Mouse (Mus musculus): ENCODE measurements around the gene Sp2. TPM values are rescaled to one million over a fixed set of nuclear protein-coding genes. Genes with fewer than 3 reads are reported as not detected.

Gene Sp2
- polyA plus RNA-seq, 1 experiment from 2014 or later, result 18.0 TPM

GRCm38 (mm10) chr11:96946498-96946897, 36.3 kb downstream of the Sp2 start:
- 38% methylated on average over 9 of the region's 9 CpGs for WGBS
- H3K4me1 ChIP-seq, result peaks cover 31% of the 10 kb centered on the region
- ATAC-seq (ENCODE audit: insufficient number of reproducible peaks, insufficient read depth, low FRiP score, low TSS enrichment, low read depth), result no peak
- peak overlapping the region; percentile 26 for H3K4me2 ChIP-seq
- peak overlapping the region; percentile 86 for H3K27ac ChIP-seq
- peaks cover 22% of the 10 kb centered on the region for H3K36me3 ChIP-seq
- H3K9me3 ChIP-seq, result no peaks in the 10 kb centered on the region; the same call in 1 of the 2 replicates
- H3K9ac ChIP-seq, result peak overlapping the region; percentile 22; the same call in 1 of the 2 replicates
- H3K27me3 ChIP-seq, result no peaks in the 10 kb centered on the region
- no peak overlapping the region for H3K4me3 ChIP-seq

DNA sequence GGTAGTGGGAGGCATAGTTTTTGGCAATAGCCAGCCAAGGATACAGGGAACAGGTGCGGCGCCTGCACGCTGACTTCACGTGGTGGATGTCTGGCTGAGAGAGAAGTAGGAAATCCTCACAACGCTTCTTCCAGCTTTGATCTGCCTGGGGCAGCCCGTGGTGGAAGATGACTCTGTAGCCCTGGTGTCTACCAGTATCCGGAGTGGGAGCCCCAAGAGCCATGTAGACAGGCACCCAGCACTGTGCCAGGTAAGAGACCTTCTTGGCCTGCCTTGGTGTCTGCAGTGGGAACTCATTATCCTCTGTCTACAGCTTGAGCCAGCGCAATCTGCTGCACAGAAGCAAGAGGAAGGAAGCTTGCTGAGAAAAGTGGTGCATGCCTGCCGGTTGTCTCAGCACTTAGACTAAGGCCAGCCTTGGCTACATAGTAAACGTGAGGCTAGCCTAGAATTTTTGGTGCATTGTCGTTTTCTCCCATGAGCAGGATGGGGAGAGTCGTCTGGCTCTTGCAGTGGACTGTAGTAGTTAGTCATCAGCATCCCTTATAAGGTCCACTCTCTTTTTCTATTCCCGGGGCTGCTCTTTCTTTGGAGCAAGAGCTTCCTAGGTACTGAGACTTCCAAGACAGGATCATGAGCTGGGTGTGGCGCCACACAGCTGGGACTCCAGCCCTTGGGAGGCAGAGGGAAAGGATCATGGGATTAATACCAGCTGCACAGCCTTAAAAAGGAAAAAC, 37.7 kb downstream of the Sp2 start:
- no peak for ATAC-seq (ENCODE audit: insufficient number of reproducible peaks, insufficient read depth, low FRiP score, low TSS enrichment, low read depth)
- peak overlapping the region; percentile 70; the same call in 1 of the 2 replicates for H3K9ac ChIP-seq
- peak overlapping the region; percentile 60; the same call in 1 of the 2 replicates for H3K4me3 ChIP-seq
- H3K9me3 ChIP-seq, result no peaks in the 10 kb centered on the region
- H3K4me2 ChIP-seq, result peak overlapping the region; percentile 95
- 79% methylated on average over 14 of the region's 14 CpGs for WGBS
- no peak overlapping the region for H3K27ac ChIP-seq
- peaks cover 7% of the 10 kb centered on the region for H3K36me3 ChIP-seq
- peaks cover 31% of the 10 kb centered on the region for H3K4me1 ChIP-seq
- H3K27me3 ChIP-seq, result no peaks in the 10 kb centered on the region

DNA sequence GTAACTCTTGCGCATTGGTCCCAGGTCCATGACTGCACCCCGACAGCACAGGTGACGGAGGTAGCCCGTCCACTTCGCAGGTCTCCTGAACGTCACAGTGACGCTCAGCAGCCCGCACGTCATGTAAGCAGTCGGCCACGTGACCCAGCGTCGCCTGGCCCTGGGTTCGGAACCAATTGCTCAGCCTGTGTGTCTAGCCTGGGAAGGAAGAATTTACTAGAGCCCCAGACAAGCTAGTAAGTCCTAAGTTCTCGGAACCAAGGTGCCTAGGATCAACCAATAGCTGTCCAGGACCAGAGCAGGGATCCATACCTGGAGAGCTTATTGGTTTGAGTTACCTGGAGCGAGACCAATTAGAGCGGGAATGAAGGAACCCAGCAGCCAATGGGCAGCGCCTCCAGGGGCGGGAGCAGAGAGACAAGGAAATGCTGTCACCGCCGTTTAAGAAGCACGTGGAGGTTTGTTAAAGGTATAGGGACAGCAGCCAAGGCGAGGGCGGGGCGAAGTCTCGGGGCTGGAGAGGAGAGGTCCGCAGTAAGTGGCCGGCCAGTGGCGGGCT, 38.9 kb downstream of the Sp2 start, which contains the start of gene Pnpo:
Gene Pnpo (minus strand): TSS at position 241 of the 559 bp plus-strand sequence.
- H3K4me2 ChIP-seq, result peak within 1 kb of the TSS; percentile 95
- H3K9me3 ChIP-seq, result no peaks in the 10 kb centered on the region
- no peaks in the 10 kb centered on the region for H3K36me3 ChIP-seq
- no peaks in the 10 kb centered on the region for H3K27me3 ChIP-seq
- peaks cover 31% of the 10 kb centered on the region for H3K4me1 ChIP-seq
- H3K4me3 ChIP-seq, result peak within 1 kb of the TSS; percentile 60
- H3K27ac ChIP-seq, result no peak within 1 kb of the TSS
- peak; percentile 95 for ATAC-seq (ENCODE audit: insufficient number of reproducible peaks, insufficient read depth, low FRiP score, low TSS enrichment, low read depth)
- peak within 1 kb of the TSS; percentile 73 for H3K9ac ChIP-seq
- WGBS, result under 1% methylated on average over 29 of the region's 29 CpGs

GRCm38 (mm10) chr11:96941989-96942590, 40.7 kb downstream of the Sp2 start:
- WGBS, result 73% methylated on average over 6 of the region's 6 CpGs
- Histone ChIP-seq H3K4me2 (no peak overlapping the region), H3K27ac (no peak overlapping the region), H3K27me3 (no peaks in the 10 kb centered on the region), H3K36me3 (no peaks in the 10 kb centered on the region), H3K4me1 (peaks cover 31% of the 10 kb centered on the region), H3K9ac (no peak overlapping the region), H3K4me3 (no peak overlapping the region), H3K9me3 (no peaks in the 10 kb centered on the region)
- ATAC-seq (ENCODE audit: insufficient number of reproducible peaks, insufficient read depth, low FRiP score, low TSS enrichment, low read depth), result no peak

- H3K27ac ChIP-seq, result no peak overlapping the region
- H3K9me3 ChIP-seq, result no peaks in the 10 kb centered on the region
- H3K4me3 ChIP-seq, result no peak overlapping the region
- no peak overlapping the region for H3K4me2 ChIP-seq
- no peak for ATAC-seq (ENCODE audit: insufficient number of reproducible peaks, insufficient read depth, low FRiP score, low TSS enrichment, low read depth)
- H3K36me3 ChIP-seq, result no peaks in the 10 kb centered on the region
- no peak overlapping the region for H3K9ac ChIP-seq
- H3K27me3 ChIP-seq, result no peaks in the 10 kb centered on the region
- peaks cover 25% of the 10 kb centered on the region for H3K4me1 ChIP-seq
- 76% methylated on average over 16 of the region's 16 CpGs for WGBS
Measured at GRCm38 (mm10) chr11:96940578-96941465, 41.9 kb downstream of the Sp2 start.

GRCm38 (mm10) chr11:96938426-96938800, 44.3 kb downstream of the Sp2 start:
- Histone ChIP-seq H3K4me1 (peaks cover 13% of the 10 kb centered on the region; the same call in 1 of the 2 replicates), H3K9me3 (no peaks in the 10 kb centered on the region), H3K4me2 (no peak overlapping the region), H3K9ac (no peak overlapping the region), H3K27ac (no peak overlapping the region), H3K4me3 (no peak overlapping the region), H3K27me3 (no peaks in the 10 kb centered on the region), H3K36me3 (no peaks in the 10 kb centered on the region)
- 85% methylated on average over 6 of the region's 6 CpGs for WGBS
- no peak for ATAC-seq (ENCODE audit: insufficient number of reproducible peaks, insufficient read depth, low FRiP score, low TSS enrichment, low read depth)

- ATAC-seq (ENCODE audit: insufficient number of reproducible peaks, insufficient read depth, low FRiP score, low TSS enrichment, low read depth), result no peak
Measured at GRCm38 (mm10) chr11:96937549-96938425, 45.0 kb downstream of the Sp2 start.

DNA sequence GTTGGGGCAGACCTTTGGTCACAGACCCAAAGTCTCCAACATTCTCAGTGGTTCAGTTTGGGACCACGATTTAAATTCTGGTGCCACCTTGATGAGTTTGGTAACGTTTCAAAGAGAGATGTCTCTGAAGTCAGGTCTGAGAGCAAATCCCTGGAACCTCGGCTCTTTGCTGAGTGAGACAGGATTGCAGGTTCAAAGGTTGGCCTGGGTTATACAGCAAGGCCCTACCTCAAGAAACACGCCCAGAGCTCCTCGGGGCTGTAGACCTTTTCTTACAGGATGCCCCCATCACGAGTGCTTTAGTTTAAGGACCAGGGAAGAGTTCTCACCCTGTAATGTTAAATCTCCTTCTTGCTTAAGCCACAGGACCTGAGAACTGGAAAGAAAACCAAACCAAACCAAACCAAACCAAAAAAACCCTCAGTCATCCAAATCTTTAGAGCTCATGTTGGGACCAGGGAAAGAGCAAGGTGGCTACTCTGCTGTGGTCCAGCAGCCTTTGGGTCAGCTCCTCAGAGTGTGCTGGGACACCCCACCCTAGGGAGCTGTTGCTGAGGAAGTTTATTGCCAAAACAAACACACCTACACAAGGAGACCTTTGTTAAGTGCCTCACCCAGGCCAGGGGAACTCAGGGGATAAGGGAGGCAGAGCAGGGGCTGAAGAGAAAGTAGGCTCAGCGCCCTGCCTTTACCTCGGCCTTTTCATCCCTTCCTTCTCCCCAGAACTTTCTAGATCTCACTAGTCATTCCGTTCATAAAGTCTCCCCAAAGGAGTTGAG, 46.7 kb downstream of the Sp2 start:
- no peak overlapping the region for H3K9ac ChIP-seq
- 85% methylated on average over 9 of the region's 9 CpGs for WGBS
- ATAC-seq (ENCODE audit: insufficient number of reproducible peaks, insufficient read depth, low FRiP score, low TSS enrichment, low read depth), result no peak
- no peaks in the 10 kb centered on the region for H3K36me3 ChIP-seq
- H3K27ac ChIP-seq, result no peak overlapping the region
- no peaks in the 10 kb centered on the region; the same call in 1 of the 2 replicates for H3K27me3 ChIP-seq
- no peak overlapping the region for H3K4me3 ChIP-seq
- H3K9me3 ChIP-seq, result no peaks in the 10 kb centered on the region
- H3K4me2 ChIP-seq, result no peak overlapping the region
- peaks cover 11% of the 10 kb centered on the region for H3K4me1 ChIP-seq

More at GRCm38 (mm10) chr11:96937549-96938425, 45.0 kb downstream of the Sp2 start:
- H3K36me3 ChIP-seq, result no peaks in the 10 kb centered on the region
- WGBS, result 58% methylated on average over 10 of the region's 10 CpGs
- H3K27me3 ChIP-seq, result no peaks in the 10 kb centered on the region
- no peak overlapping the region for H3K27ac ChIP-seq
- no peak overlapping the region for H3K4me2 ChIP-seq
- H3K9ac ChIP-seq, result no peak overlapping the region
- no peak overlapping the region for H3K4me3 ChIP-seq
- H3K4me1 ChIP-seq, result peaks cover 6% of the 10 kb centered on the region; the same call in 1 of the 2 replicates
- no peaks in the 10 kb centered on the region for H3K9me3 ChIP-seq

DNA sequence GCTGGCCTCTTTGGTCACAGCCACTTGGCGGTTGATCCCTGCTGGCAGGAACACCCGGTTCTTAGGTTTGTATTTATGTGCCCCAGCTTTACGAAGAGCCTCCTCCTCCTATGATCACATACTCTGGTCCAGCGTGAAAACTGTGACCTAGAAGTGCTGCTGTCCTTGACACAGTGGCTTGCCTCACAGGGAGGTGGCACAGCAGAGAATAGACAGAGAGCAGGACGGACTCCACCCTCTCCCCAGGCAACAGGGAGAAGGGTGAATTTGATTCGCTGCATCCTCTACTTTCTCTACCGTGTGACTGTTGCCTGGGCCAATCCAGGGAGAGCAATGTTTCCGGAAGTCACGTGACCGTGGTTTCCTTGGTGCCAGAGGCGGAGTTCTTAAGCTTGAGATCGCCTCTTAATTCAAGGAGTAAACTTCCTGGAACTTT, 47.8 kb downstream of the Sp2 start:
- no peaks in the 10 kb centered on the region for H3K36me3 ChIP-seq
- H3K27ac ChIP-seq, result peak overlapping the region; percentile 7; the same call in 1 of the 2 replicates
- H3K9ac ChIP-seq, result 0 out of 2 replicates have a peak overlapping the region, but pooled peaks have one; percentile 2
- peaks cover 12% of the 10 kb centered on the region for H3K4me1 ChIP-seq
- H3K4me2 ChIP-seq, result peak overlapping the region; percentile 37
- peaks cover under 1% of the 10 kb centered on the region for H3K27me3 ChIP-seq
- peak; percentile 50; the same call in 1 of the 2 replicates for ATAC-seq (ENCODE audit: insufficient number of reproducible peaks, insufficient read depth, low FRiP score, low TSS enrichment, low read depth)
- WGBS, result 28% methylated on average over 12 of the region's 12 CpGs
- no peaks in the 10 kb centered on the region for H3K9me3 ChIP-seq
- H3K4me3 ChIP-seq, result peak overlapping the region; percentile 5; the same call in 1 of the 2 replicates
